Mouse (Mus musculus) G1E (cell line): Measurements from ENCODE around the gene Rptor. TPM values are rescaled to one million over a fixed set of nuclear protein-coding genes. Genes with fewer than 3 reads are reported as not detected.

ENCODE experiments used
- ATAC-seq: 2 replicates; pipeline ENCODE4 v1.8.0; 2016; ENCODE audit warnings: mild to moderate bottlenecking; ENCODE audit not compliant: insufficient number of reproducible peaks, poor library complexity, low FRiP score, severe bottlenecking; ENCODE audit errors: extremely low read depth
- DNase-seq: peaks from one replicate; pipeline ENCODE4 v3.0.0; 2012; ENCODE audit warnings: low spot score
- H3K27me3 ChIP-seq: 2 replicates; pipeline ENCODE4 v1.6.1; 2012; ENCODE audit warnings: mild to moderate bottlenecking, low read length, inconsistent platforms; ENCODE audit not compliant: insufficient read depth
- H3K36me3 ChIP-seq: replicated peaks from 2 replicates; pipeline ENCODE3; 2012; ENCODE audit warnings: mild to moderate bottlenecking, inconsistent platforms
- H3K4me1 ChIP-seq: 2 replicates; pipeline ENCODE4 v1.6.1; 2012; ENCODE audit warnings: low read depth, low read length, inconsistent platforms, mixed read lengths; ENCODE audit not compliant: insufficient read depth
- H3K4me3 ChIP-seq: 2 replicates; pipeline ENCODE4 v1.5.1; 2012; ENCODE audit warnings: low read depth, mild to moderate bottlenecking, inconsistent platforms, low read length, moderate library complexity, mixed read lengths
- H3K9me3 ChIP-seq: replicated peaks from 2 replicates; pipeline ENCODE4 v1.6.1; 2012; ENCODE audit warnings: inconsistent platforms
- CTCF ChIP-seq: IDR thresholded peaks from 2 replicates; pipeline ENCODE4 v1.5.1; 2012; ENCODE audit warnings: low read depth, low read length, inconsistent platforms, mixed read lengths
- GATA1 ChIP-seq: IDR thresholded peaks from 2 replicates; pipeline ENCODE4 v1.6.1; 2012; ENCODE audit warnings: borderline replicate concordance, low read length, inconsistent platforms, mixed read lengths
- GATA2 ChIP-seq: IDR thresholded peaks from 2 replicates; pipeline ENCODE4 v1.6.1; 2012; ENCODE audit warnings: low read depth, low read length, inconsistent platforms, borderline replicate concordance
- POLR2AphosphoS5 ChIP-seq: IDR thresholded peaks from 2 replicates; pipeline ENCODE4 v1.6.1; 2012; ENCODE audit warnings: low read depth, low read length, inconsistent platforms; ENCODE audit not compliant: insufficient replicate concordance
- TAL1 ChIP-seq: conservative IDR thresholded peaks from 2 replicates; pipeline ENCODE4 v1.6.1; 2012; ENCODE audit warnings: low read depth, low read length, inconsistent platforms, mixed read lengths
- polyA plus RNA-seq: library from polyadenylated mRNA; stranded (reverse); fragments of >175 nt; gene quantifications from 2 replicates; pipeline ENCODE4 v1.2.3, GENCODE M21; 2012
- total RNA-seq, 2 experiments: library from RNA; stranded (forward) in 1 of 2; stranded (reverse) in 1 of 2; fragments of 200-1000 nt in 1 of 2; fragments of >200 nt in 1 of 2; fragmentation: Nextera tagmentation in 1 of 2; gene quantifications; 2 replicates each; pipeline ENCODE4 v1.2.3; 2014 to 2017

The Rptor gene
- total and polyA plus RNA-seq, 3 experiments: 17.9 to 51.9 (median 46.5) TPM

DNA sequence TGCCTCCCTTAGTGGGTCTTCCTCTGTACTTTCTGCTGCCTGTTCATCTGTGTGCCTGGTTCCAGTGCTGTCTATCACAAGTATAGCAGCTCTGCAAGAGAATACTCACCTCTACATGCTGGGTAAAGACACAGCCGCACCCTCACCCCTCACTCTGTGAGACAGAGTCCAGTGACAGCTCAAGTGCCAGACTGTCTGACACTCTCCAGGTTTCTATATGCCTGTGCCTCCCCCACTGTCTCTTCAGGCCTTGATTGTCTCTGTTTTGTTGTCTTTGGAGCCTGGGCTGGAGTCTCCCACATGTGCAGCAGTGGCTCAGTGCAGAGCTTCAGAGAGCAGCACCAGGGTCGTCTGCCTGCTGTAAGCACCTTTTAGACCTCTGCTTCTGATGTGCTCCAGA, 280.9 kb downstream of the Rptor start:
- Histone ChIP-seq H3K36me3 (peaks cover 87% of the 10 kb centered on the region), H3K4me3 (no peak overlapping the region), H3K4me1 (0 out of 2 replicates have a peak, but pooled peaks cover 3% of the 10 kb centered on the region), H3K27me3 (no peaks in the 10 kb centered on the region), H3K9me3 (no peaks in the 10 kb centered on the region)
- TF ChIP-seq CTCF (no peak), TAL1 (no peak), GATA1 (no peak), GATA2 (no peak), POLR2AphosphoS5 (no peak)
- DNase-seq (no peak), ATAC-seq (no peak)

GRCm38 (mm10) chr11:119889966-119890365, 287.3 kb downstream of the Rptor start:
- peaks cover 97% of the 10 kb centered on the region for H3K36me3 ChIP-seq
- H3K4me1 ChIP-seq: peaks cover 5% of the 10 kb centered on the region; the same call in 1 of the 2 replicates
- DNase-seq (no peak), ATAC-seq (no peak)
- no peak overlapping the region for H3K4me3 ChIP-seq
- no peaks in the 10 kb centered on the region for H3K9me3 ChIP-seq
- no peaks in the 10 kb centered on the region for H3K27me3 ChIP-seq
- TF ChIP-seq CTCF (no peak), POLR2AphosphoS5 (no peak), GATA2 (no peak)

GRCm38 (mm10) chr11:119891601-119892215, 289.0 kb downstream of the Rptor start:
- DNase-seq: no peak
- ATAC-seq: no peak
- no peaks in the 10 kb centered on the region for H3K27me3 ChIP-seq
- no peak for TF ChIP-seq GATA2
- TF ChIP-seq TAL1: no peak
- TF ChIP-seq CTCF: no peak
- TF ChIP-seq GATA1: no peak
- no peak for TF ChIP-seq POLR2AphosphoS5
- H3K36me3 ChIP-seq: peaks cover 95% of the 10 kb centered on the region
- H3K4me1 ChIP-seq: peaks cover 6% of the 10 kb centered on the region; the same call in 1 of the 2 replicates
- no peaks in the 10 kb centered on the region for H3K9me3 ChIP-seq
- no peak overlapping the region for H3K4me3 ChIP-seq

DNA sequence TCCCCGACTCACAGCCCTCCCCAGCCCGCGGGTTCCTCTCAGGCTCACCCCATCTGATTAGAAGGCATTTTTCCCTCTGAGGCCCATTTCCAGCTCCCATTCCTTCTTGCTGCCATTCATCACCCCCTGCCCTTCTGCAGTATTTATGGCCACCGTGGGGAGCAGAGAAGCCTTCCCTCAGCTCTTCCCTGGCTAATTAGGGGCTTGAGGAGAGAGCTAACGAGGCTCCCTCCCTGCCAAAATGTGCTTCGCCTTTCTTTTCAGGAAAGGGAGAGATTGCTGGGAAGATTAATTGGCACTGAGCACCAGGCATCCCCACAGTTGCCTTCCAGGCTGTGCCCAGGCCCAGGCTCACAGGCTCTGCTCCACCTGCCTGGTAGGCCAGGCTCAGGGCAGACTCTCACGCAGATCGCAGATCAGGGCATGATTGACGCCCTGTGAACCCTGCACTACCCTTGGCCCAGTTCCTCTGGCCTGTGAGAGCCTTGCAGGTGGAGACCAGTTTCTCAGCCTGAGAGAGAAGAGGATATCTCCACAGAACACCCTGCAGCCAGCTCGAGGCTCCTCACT, 291.0 kb downstream of the Rptor start:
- Histone ChIP-seq H3K27me3 (no peaks in the 10 kb centered on the region), H3K36me3 (peaks cover 99% of the 10 kb centered on the region), H3K9me3 (no peaks in the 10 kb centered on the region), H3K4me3 (no peak overlapping the region), H3K4me1 (peaks cover 6% of the 10 kb centered on the region; the same call in 1 of the 2 replicates)
- no peak for TF ChIP-seq POLR2AphosphoS5
- TF ChIP-seq CTCF: no peak
- no peak for TF ChIP-seq TAL1
- no peak for TF ChIP-seq GATA2
- TF ChIP-seq GATA1: no peak
- ATAC-seq (no peak), DNase-seq (no peak)

GRCm38 (mm10) chr11:119894634-119895033, 291.9 kb downstream of the Rptor start:
- Histone ChIP-seq H3K9me3 (no peaks in the 10 kb centered on the region), H3K36me3 (peaks cover 99% of the 10 kb centered on the region), H3K4me3 (no peak overlapping the region), H3K4me1 (peaks cover 6% of the 10 kb centered on the region; the same call in 1 of the 2 replicates), H3K27me3 (no peaks in the 10 kb centered on the region)
- TF ChIP-seq GATA2 (no peak), TAL1 (no peak), POLR2AphosphoS5 (no peak), CTCF (no peak), GATA1 (no peak)
- no peak for DNase-seq
- no peak for ATAC-seq

- H3K4me1 ChIP-seq: peaks cover 6% of the 10 kb centered on the region; the same call in 1 of the 2 replicates
- no peak for DNase-seq
- peak overlapping the region; percentile 8; the same call in 1 of the 2 replicates for H3K4me3 ChIP-seq
- ATAC-seq: no peak
- H3K9me3 ChIP-seq: no peaks in the 10 kb centered on the region
- TF ChIP-seq CTCF (no peak), POLR2AphosphoS5 (no peak), GATA1 (no peak), TAL1 (no peak), GATA2 (no peak)
- no peaks in the 10 kb centered on the region for H3K27me3 ChIP-seq
- peaks cover 86% of the 10 kb centered on the region for H3K36me3 ChIP-seq
These were observed 294.3 kb downstream of the Rptor start for GRCm38 (mm10) chr11:119897041-119897440.
